Mouse (Mus musculus) erythroblast, embryonic 14.5 days (primary cell): ENCODE measurements around the gene Zbtb3.

Experiments used
- GATA1 ChIP-seq: IDR thresholded peaks from 2 replicates; pipeline ENCODE4 v1.6.1; 2012; ENCODE audit warnings: low read length, inconsistent platforms, mixed read lengths
- TAL1 ChIP-seq: IDR thresholded peaks from 3 replicates; pipeline ENCODE4 v1.6.1; 2012; ENCODE audit warnings: low read length, inconsistent platforms, mixed read lengths

DNA sequence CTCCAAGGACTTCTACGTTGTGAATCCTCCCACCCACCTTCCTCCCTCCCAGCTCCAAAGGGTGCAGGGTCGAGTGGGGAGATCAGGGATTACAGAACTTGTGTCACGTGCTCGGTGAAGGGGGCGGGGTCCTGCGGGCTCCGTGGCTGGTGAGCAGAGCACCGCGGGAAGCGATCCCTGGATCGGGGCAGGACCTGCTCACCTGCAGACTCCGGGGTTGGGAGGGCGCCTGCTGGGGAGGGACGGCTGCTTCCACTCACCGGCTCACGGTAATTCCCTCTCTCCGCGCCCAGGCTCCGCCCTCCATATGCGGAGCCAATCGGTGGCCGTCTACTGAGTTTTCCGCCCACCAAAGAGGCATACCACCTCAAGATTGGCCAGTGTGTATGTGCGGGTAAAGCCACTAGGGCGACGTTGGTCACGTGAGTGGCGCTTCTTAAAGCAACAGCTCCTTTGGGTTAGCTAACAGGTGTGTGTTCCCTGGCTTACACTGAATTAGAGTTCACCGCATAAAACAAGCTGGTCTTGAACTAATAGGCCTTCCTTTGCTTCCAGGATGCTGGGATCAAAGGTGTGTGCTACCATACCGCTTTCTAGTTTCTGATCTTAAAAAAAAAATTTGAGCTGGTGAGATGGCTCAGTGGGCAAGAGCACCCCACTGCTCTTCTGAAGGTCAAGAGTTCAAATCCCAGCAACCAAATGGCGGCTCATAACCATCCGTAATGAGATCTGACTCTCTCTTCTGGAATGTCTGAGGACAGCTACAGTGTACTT, 16.2 kb upstream of the Zbtb3 start, which contains the start of gene Taf6l:
- TF ChIP-seq GATA1 (no peak), TAL1 (no peak)
